Mouse (Mus musculus) ES-E14 (cell line): ENCODE measurements at regions not wholly inside any gene's neighbourhood (a gene's known extent, or its start where the extent isn't known, plus 50 kb on each side); places are given as distances from the start of the nearest gene placed in this dataset.
A peak's percentile ranks its signal among the peaks of the same experiment; 100 is the strongest.

Experiments used
- DNase-seq: peaks from one replicate; pipeline ENCODE4 v3.0.0-alpha.2; 2013; ENCODE audit warnings: low read depth, low spot score
- H3K27ac ChIP-seq: 2 replicates; pipeline ENCODE4 v1.5.1; 2012; ENCODE audit warnings: low read depth, mild to moderate bottlenecking, low read length, moderate library complexity, mixed read lengths; ENCODE audit not compliant: poor library complexity, insufficient read depth, severe bottlenecking
- H3K36me3 ChIP-seq: 2 replicates; pipeline ENCODE4 v1.6.1; 2012; ENCODE audit warnings: mild to moderate bottlenecking, low read length, moderate library complexity, mixed read lengths; ENCODE audit not compliant: control insufficient read depth, poor library complexity, insufficient read depth, severe bottlenecking
- H3K4me1 ChIP-seq, 2 experiments: fragments of 150-350 bp in 1 of 2; sonication (generic) in 1 of 2; 2 replicates each; pipeline ENCODE4 v1.6.1; 2012; ENCODE audit warnings: low read length in 2 of 2, mild to moderate bottlenecking in 1 of 2, mixed read lengths in 1 of 2; ENCODE audit not compliant: control insufficient read depth in 2 of 2, insufficient read depth in 2 of 2, poor library complexity in 1 of 2
- H3K4me3 ChIP-seq, 2 experiments: fragments of 150-350 bp in 1 of 2; sonication (generic) in 1 of 2; 2 replicates each; pipeline ENCODE4 v1.5.1; 2012; ENCODE audit warnings: low read length in 2 of 2, low read depth in 1 of 2, mild to moderate bottlenecking in 1 of 2, mixed read lengths in 1 of 2; ENCODE audit not compliant: insufficient read depth in 1 of 2, poor library complexity in 1 of 2, severe bottlenecking in 1 of 2
- H3K9ac ChIP-seq: 2 replicates; pipeline ENCODE4 v1.6.1; 2012; ENCODE audit warnings: low read depth, mild to moderate bottlenecking, low read length, mixed read lengths; ENCODE audit not compliant: poor library complexity, insufficient read depth, severe bottlenecking
- H3K9me3 ChIP-seq: fragments of 150-350 bp; sonication (generic); 2 replicates; pipeline ENCODE4 v1.6.1; 2012; ENCODE audit warnings: low read depth, mild to moderate bottlenecking, low read length; ENCODE audit not compliant: control insufficient read depth, insufficient read depth
- CHD2 ChIP-seq: IDR thresholded peaks from 2 replicates; pipeline ENCODE4 v1.6.1; 2014; ENCODE audit warnings: mild to moderate bottlenecking, low read depth, low read length, inconsistent platforms
- HCFC1 ChIP-seq: IDR thresholded peaks from 2 replicates; pipeline ENCODE4 v1.6.1; 2012; ENCODE audit warnings: low read length, inconsistent platforms, borderline replicate concordance; ENCODE audit not compliant: insufficient read depth
- MAFK ChIP-seq: IDR thresholded peaks from 2 replicates; pipeline ENCODE4 v1.6.1; 2014; ENCODE audit warnings: mild to moderate bottlenecking, low read depth, low read length, inconsistent platforms; ENCODE audit not compliant: insufficient read depth
- ZC3H11A ChIP-seq: IDR thresholded peaks from 2 replicates; pipeline ENCODE4 v1.6.1; 2012; ENCODE audit warnings: low read depth, mild to moderate bottlenecking, inconsistent platforms, low read length, borderline replicate concordance
- ZNF384 ChIP-seq: IDR thresholded peaks from 2 replicates; pipeline ENCODE4 v1.6.1; 2012; ENCODE audit warnings: low read depth, low read length, inconsistent platforms
- in situ Hi-C, 2 experiments: fragments of 600-800 bp; cut with MboI; formaldehyde crosslinking; loops; one replicate each; pipeline ENCODE4 v1.15.1; 2025; ENCODE audit warnings: low sequenced_read_pairs in 2 of 2, inconsistent platforms in 1 of 2; ENCODE audit not compliant: unreplicated experiment in 2 of 2

DNA sequence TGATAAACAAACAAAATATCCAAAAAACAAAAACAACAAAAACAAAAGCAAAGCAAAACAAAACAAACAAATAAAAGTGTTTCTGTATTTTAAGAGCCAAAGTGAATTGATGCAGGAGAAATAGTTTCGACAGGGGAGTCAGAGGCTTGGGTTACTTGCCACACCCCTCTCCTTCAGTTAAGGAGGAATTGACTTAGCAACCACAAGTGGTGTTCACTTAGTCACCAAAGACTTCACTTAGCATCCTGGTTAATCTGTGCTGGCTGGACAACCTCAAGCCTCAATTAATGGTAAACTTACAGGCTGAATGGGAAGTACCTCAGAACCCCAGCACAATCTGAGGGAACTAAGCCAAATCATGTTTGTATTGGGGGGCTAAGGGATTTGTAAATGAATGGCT is 72.9 kb upstream of the Myom1 start:
- Histone ChIP-seq H3K27ac (no peak overlapping the region), H3K9ac (no peak overlapping the region), H3K4me1 (no peaks in the 10 kb centered on the region), H3K36me3 (no peaks in the 10 kb centered on the region), H3K9me3 (no peaks in the 10 kb centered on the region), H3K4me3 (no peak overlapping the region)
- no peak for DNase-seq
- in situ Hi-C loops, result no loop called here
- TF ChIP-seq ZC3H11A (no peak), ZNF384 (no peak), HCFC1 (no peak), MAFK (no peak), CHD2 (no peak)

DNA sequence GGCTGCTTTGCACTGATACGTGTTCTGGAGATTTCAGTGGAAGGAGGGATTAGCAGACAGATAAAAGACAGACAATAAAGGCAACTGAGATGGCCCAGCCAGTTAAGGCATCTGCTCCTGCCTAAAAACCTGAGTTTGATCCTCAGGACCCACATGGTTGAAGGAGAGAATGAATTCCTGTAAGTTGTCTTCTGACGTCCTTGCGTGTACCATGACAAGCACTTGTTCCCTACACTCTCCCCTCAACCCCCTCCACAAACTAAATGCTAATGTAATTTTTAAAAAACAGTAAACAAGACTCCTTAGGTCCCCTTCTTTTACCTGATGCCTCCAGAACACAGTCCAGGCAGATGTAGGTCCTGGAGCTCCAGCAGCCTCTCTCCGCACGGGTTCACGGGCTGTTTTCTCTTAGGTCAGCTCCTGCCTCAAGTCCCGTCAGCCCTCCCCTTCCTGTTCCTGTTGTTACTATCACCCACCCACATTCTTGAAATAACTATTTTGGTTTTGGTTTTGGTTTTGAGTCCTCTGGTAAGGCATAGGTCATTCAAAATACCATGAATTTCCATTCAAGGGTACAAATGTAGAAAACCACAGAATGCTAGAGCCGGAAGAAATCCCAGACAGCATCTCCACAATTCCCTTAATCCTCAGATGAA is 71.3 kb upstream of the Tgif1 start:
- H3K4me1 ChIP-seq, result peaks cover 4 to 5% of the 10 kb centered on the region in 2 experiments; a peak in 2 of 4 replicates
- 0 out of 2 replicates have a peak overlapping the region, but pooled peaks have one; percentile 19 for H3K27ac ChIP-seq
- peak overlapping the region; percentile 52 to 62 for H3K4me3 ChIP-seq
- DNase-seq, result no peak
- no peak for TF ChIP-seq HCFC1
- 0 out of 2 replicates have a peak, but pooled peaks cover 2% of the 10 kb centered on the region for H3K36me3 ChIP-seq
- no peaks in the 10 kb centered on the region for H3K9me3 ChIP-seq
- peak overlapping the region; percentile 57; the same call in 1 of the 2 replicates for H3K9ac ChIP-seq
- in situ Hi-C loops, result no loop called here

DNA sequence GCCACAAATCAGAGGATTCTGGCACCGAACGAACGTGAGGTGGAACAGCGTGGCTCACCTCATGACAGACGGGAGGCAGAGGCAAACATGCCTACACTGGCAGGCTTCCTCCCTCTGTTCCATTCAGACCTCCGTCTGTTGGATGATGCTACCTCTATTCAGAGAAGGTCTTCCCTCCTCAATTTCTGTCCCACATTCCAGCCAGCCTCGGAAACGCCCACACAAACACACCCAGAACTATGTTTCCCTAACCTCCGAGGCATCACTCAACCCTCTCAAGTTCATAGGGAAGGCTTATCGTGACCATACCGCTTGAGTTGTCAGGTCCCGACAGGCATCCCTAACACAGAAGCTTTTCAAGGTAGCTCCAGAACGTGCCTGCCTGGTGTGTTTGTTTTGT is 68.3 kb upstream of the Tgif1 start:
- in situ Hi-C loops, result no loop called here
- Histone ChIP-seq H3K4me3 (peak overlapping the region in 1 of 2 experiments; percentile 9; a peak in 1 of 4 replicates), H3K4me1 (peaks cover 13 to 14% of the 10 kb centered on the region in 2 experiments), H3K36me3 (peaks cover 10% of the 10 kb centered on the region), H3K27ac (no peak overlapping the region), H3K9me3 (no peaks in the 10 kb centered on the region), H3K9ac (peak overlapping the region; percentile 44; the same call in 1 of the 2 replicates)
- DNase-seq, result no peak
- TF ChIP-seq HCFC1 (no peak), ZNF384 (no peak), ZC3H11A (no peak), MAFK (no peak), CHD2 (no peak)

DNA sequence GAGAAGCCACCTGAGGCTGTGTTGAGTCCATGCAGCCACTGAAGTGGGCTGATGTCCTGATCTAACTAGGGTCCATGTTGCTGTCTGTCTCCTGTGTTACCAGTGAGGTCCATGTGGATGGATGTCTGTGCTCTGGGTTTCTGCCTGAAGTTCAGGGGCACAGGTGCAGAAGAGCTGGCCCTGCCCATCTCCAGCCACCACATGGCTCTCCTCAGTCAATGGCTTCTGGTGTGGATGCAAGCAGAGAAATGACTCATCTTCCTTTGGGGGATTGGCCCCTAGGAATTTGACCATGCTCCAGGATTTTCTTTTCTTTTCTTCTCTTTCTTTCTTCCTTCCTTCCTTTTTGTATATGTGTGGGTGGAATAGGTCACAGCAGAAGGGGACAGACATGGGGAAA is 66.8 kb upstream of the Tgif1 start:
- TF ChIP-seq ZC3H11A, result no peak
- no peak for TF ChIP-seq CHD2
- TF ChIP-seq MAFK, result no peak
- no peak for TF ChIP-seq ZNF384
- no peak for TF ChIP-seq HCFC1
- Histone ChIP-seq H3K9ac (no peak overlapping the region), H3K27ac (no peak overlapping the region), H3K4me3 (no peak overlapping the region), H3K36me3 (peaks cover 10% of the 10 kb centered on the region), H3K4me1 (peaks cover 16 to 21% of the 10 kb centered on the region in 2 experiments), H3K9me3 (no peaks in the 10 kb centered on the region)
- no peak for DNase-seq
- in situ Hi-C loops, result no loop called here
